Mouse (Mus musculus) intestine, embryonic 14.5 days (tissue): Measurements from ENCODE around the gene Irgm2. TPM values are rescaled to one million over a fixed set of nuclear protein-coding genes. Genes with fewer than 3 reads are reported as not detected.
"Not testable (repeated sequence)": the region's sequence is repeated elsewhere in the genome, so short reads cannot be mapped to it uniquely, and the experiment has no call there.

Experiments used
- ATAC-seq: fragments of 200-750 bp; cut with Nextera tagmentation; replicated peaks from 2 replicates; pipeline ENCODE4 v1.8.0; 2017; ENCODE audit warnings: low read depth, moderate number of reproducible peaks, moderate TSS enrichment, moderate library complexity; ENCODE audit not compliant: low FRiP score, low TSS enrichment
- DNase-seq: peaks from one replicate; pipeline ENCODE4 v3.0.0-alpha.2; 2018; ENCODE audit warnings: low spot score
- H3K27ac ChIP-seq: fragments of 300-500 bp; sonication (generic); 2 replicates; pipeline ENCODE4 v1.5.1; 2014; ENCODE audit warnings: low read depth, mild to moderate bottlenecking, control low read depth
- H3K27me3 ChIP-seq: fragments of 300-500 bp; sonication (generic); replicated peaks from 2 replicates; pipeline ENCODE4 v1.6.1; 2014; ENCODE audit warnings: low read length, control low read depth; ENCODE audit not compliant: control insufficient read depth, insufficient read depth
- H3K36me3 ChIP-seq: fragments of 300-500 bp; sonication (generic); 2 replicates; pipeline ENCODE4 v1.6.1; 2014; ENCODE audit warnings: low read length, control low read depth; ENCODE audit not compliant: control insufficient read depth, insufficient read depth
- H3K4me1 ChIP-seq: fragments of 300-500 bp; sonication (generic); replicated peaks from 2 replicates; pipeline ENCODE4 v1.6.1; 2014; ENCODE audit warnings: low read length, control low read depth, mixed read lengths; ENCODE audit not compliant: control insufficient read depth, insufficient read depth
- H3K4me2 ChIP-seq: fragments of 300-500 bp; sonication (generic); 2 replicates; pipeline ENCODE4 v1.6.1; 2014; ENCODE audit warnings: low read length
- H3K4me3 ChIP-seq: fragments of 300-500 bp; sonication (generic); 2 replicates; pipeline ENCODE4 v1.5.1; 2014; ENCODE audit warnings: low read depth, low read length, control low read depth, mixed read lengths
- H3K9ac ChIP-seq: fragments of 300-500 bp; sonication (generic); 2 replicates; pipeline ENCODE4 v1.6.1; 2014; ENCODE audit warnings: mild to moderate bottlenecking, low read length
- H3K9me3 ChIP-seq: fragments of 300-500 bp; sonication (generic); 2 replicates; pipeline ENCODE4 v1.6.1; 2016; ENCODE audit warnings: low read length, control low read depth; ENCODE audit not compliant: control insufficient read depth
- WGBS: fragments of 180-500 bp; shearing (Covaris S2); extraction: QIAGEN DNeasy Blood & Tissue Kit; methylation state at CpG from one replicate; pipeline ENCODE4 v1.1.7; 2014; 5-methylcytosine and 5-hydroxymethylcytosine counted together
- polyA plus RNA-seq: library from polyadenylated mRNA; unstranded; fragments of >200 nt; fragmentation: Nextera tagmentation; extraction: Ambion mirVana; gene quantifications from 2 replicates; pipeline ENCODE4 v1.2.1, GENCODE M21; 2014

The Irgm2 gene
- polyA plus RNA-seq, 1 experiment from 2014 or later = 6.2 TPM

DNA sequence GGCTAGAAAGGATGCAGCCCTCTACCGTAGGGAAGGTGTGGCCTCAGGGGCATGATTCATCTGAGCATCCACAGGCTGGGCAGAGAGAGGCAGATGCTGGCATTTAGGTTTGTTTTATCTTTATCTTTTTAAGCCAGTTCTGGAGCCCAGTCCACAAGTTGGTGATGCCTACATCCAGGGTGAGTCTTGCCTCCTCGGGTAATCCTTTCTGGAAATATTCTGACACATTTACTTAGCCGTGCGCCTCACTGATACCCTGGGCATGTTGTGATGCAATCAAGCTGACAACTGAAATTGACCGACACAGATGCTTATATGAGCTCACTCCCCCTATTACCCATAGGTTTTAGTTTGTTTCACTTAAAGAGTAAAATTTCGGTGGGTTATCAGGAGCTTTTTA is 17.4 kb downstream of the Irgm2 start:
- H3K27ac ChIP-seq = no peak overlapping the region
- no peaks in the 10 kb centered on the region for H3K27me3 ChIP-seq
- DNase-seq (no peak), ATAC-seq (no peak)
- WGBS = 51% methylated on average over 6 of the region's 6 CpGs
- H3K4me2 ChIP-seq = peak overlapping the region; percentile 59; the same call in 1 of the 2 replicates
- H3K9ac ChIP-seq = no peak overlapping the region
- no peak overlapping the region for H3K4me3 ChIP-seq
- H3K4me1 ChIP-seq = 0 out of 2 replicates have a peak, but pooled peaks cover 6% of the 10 kb centered on the region
- H3K36me3 ChIP-seq = no peaks in the 10 kb centered on the region
- no peaks in the 10 kb centered on the region for H3K9me3 ChIP-seq

DNA sequence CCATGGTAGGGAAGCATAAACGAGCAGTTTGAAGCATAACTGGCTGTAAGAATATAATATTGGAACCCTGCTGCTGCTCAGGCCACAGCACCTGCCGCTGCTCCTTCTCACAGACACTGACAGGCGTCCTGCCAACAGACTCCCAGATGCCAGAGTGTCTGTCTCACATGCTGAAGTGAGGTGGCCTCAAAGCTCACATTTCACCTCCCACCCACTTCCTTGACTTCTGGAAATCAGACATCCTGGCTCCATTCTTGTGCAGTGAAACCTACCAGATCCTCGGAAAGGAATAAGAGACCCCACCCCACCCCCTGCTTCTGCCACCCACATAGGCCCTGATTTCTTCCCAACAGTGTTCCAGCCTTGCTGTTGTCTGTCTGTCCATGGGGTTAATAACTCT is 24.3 kb downstream of the Irgm2 start:
- H3K27ac ChIP-seq = peak overlapping the region; percentile 47
- no peaks in the 10 kb centered on the region for H3K9me3 ChIP-seq
- no peaks in the 10 kb centered on the region for H3K27me3 ChIP-seq
- H3K36me3 ChIP-seq = no peaks in the 10 kb centered on the region
- H3K4me1 ChIP-seq = peaks cover 2% of the 10 kb centered on the region; the same call in 1 of the 2 replicates
- DNase-seq (no peak), ATAC-seq (no peak)
- WGBS = 23% methylated on average over 4 of the region's 4 CpGs
- no peak overlapping the region for H3K9ac ChIP-seq
- no peak overlapping the region for H3K4me2 ChIP-seq
- H3K4me3 ChIP-seq = no peak overlapping the region

DNA sequence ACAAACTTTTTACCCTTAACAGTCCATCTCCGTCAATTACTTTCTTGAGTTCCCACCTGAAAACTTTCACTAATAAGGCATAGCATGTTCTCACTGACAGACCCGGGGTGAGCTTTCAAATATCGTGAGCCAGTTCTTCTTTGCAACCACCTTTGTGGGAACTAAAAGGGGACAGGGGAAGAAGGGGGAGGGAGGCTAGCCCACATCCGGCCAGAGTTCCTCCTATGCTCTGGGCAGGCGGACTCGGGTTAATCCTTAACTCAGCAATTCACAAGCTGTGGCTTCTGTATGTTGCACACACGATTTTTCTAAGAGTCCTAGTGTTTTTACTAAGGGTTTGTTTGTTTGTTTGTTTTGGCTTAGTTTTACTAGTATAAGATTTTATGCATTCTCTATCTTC is 24.9 kb downstream of the Irgm2 start:
- Histone ChIP-seq H3K4me2 (no peak overlapping the region), H3K4me3 (no peak overlapping the region), H3K27me3 (no peaks in the 10 kb centered on the region), H3K4me1 (peaks cover 2% of the 10 kb centered on the region; the same call in 1 of the 2 replicates), H3K9ac (no peak overlapping the region), H3K36me3 (no peaks in the 10 kb centered on the region), H3K27ac (no peak overlapping the region), H3K9me3 (no peaks in the 10 kb centered on the region)
- 34% methylated on average over 7 of the region's 7 CpGs for WGBS
- no peak for ATAC-seq
- no peak for DNase-seq

DNA sequence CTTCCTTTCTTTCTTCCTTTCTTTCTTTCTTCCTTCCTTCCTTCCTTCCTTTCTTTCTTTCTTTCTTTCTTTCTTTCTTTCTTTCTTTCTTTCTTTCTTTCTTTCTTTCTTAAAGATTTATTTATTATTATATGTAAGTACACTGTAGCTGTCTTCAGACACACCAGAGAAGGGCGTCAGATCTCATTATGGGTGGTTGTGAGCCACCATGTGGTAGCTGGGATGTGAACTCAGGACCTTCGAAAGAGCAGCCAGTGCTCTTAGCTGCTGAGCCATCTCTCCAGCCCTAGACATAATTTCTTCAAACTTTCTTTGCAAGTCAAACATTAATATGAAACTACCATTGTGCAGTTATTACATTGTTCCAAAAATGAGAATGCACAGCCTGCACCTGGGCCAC is 25.5 kb downstream of the Irgm2 start:
- DNase-seq, H3K27ac ChIP-seq, H3K4me2 ChIP-seq, H3K4me3 ChIP-seq, H3K9me3 ChIP-seq, H3K36me3 ChIP-seq, H3K4me1 ChIP-seq, ATAC-seq, H3K9ac ChIP-seq, H3K27me3 ChIP-seq: not testable (repeated sequence)
- 64% methylated on average over 2 of the region's 2 CpGs for WGBS

DNA sequence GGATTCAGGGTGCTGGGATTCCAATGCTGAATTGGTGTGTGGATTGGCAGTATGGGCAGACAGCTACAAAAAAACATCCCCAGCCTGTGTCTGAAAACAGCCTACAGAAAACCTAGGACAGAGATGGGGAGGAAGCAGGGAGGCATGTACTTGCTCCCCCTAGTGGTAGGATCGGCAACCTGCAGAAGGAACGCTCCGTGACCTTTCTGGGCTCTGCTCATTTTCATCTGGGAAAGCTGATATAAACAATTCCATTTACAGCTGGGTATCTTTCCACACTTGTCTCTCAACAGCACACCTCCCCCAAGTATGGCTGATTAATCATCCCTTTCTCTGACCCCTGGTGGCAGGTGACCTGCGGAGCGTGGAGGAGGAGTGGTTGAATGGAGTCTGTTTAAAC is 26.2 kb downstream of the Irgm2 start:
- Histone ChIP-seq H3K27ac (peak overlapping the region; percentile 9; the same call in 1 of the 2 replicates), H3K9me3 (no peaks in the 10 kb centered on the region), H3K36me3 (no peaks in the 10 kb centered on the region), H3K4me1 (peaks cover 2% of the 10 kb centered on the region; the same call in 1 of the 2 replicates), H3K27me3 (no peaks in the 10 kb centered on the region), H3K9ac (no peak overlapping the region), H3K4me2 (no peak overlapping the region), H3K4me3 (no peak overlapping the region)
- ATAC-seq = peak; percentile 80
- WGBS = 2% methylated on average over 5 of the region's 5 CpGs
- DNase-seq = peak; percentile 93

DNA sequence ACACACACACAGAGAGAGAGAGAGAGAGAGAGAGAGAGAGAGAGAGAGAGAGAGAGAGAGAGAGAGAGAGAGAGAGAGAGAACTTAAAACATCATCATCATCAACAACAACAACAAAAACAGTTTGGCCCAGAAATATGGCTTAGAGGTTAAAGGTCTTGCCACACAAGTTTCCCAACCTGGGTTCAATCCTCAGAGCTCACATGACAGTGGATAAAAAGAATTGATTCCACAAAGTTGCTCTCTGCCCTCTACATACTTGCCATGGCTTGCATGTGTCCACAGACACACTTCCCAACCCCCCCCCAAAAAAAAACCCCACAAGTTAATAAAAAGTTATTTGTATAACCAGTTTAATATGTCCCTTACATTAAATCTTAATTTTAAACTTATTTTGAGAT is 27.0 kb downstream of the Irgm2 start:
- Histone ChIP-seq H3K27ac (no peak overlapping the region), H3K27me3 (no peaks in the 10 kb centered on the region), H3K4me1 (peaks cover 2% of the 10 kb centered on the region; the same call in 1 of the 2 replicates), H3K9ac (no peak overlapping the region), H3K4me3 (no peak overlapping the region), H3K36me3 (no peaks in the 10 kb centered on the region), H3K4me2 (no peak overlapping the region), H3K9me3 (no peaks in the 10 kb centered on the region)
- DNase-seq (no peak), ATAC-seq (no peak)

DNA sequence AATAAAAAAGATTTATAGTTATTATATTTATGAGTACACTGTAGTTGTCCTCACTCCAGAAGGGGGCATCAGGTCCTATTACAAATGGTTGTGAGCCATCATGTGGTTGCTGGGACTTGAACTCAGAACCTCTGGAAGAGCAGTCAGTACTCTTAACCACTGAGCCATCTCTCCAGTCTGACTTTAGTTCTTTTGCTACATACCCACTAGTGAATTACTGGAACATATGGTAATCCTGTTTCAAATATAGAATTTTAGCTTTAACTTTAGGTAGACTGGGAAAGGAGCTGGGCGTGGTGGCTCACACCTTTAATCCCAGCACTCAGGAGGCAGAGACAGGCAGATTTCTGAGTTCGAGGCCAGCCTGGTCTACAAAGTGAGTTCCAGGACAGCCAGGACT is 28.6 kb downstream of the Irgm2 start:
- not testable (repeated sequence) for H3K27me3 ChIP-seq, H3K4me2 ChIP-seq, H3K36me3 ChIP-seq, H3K9me3 ChIP-seq, ATAC-seq, H3K4me1 ChIP-seq, H3K4me3 ChIP-seq, DNase-seq, H3K9ac ChIP-seq, H3K27ac ChIP-seq
- WGBS = 94% methylated on average over 2 of the region's 2 CpGs

DNA sequence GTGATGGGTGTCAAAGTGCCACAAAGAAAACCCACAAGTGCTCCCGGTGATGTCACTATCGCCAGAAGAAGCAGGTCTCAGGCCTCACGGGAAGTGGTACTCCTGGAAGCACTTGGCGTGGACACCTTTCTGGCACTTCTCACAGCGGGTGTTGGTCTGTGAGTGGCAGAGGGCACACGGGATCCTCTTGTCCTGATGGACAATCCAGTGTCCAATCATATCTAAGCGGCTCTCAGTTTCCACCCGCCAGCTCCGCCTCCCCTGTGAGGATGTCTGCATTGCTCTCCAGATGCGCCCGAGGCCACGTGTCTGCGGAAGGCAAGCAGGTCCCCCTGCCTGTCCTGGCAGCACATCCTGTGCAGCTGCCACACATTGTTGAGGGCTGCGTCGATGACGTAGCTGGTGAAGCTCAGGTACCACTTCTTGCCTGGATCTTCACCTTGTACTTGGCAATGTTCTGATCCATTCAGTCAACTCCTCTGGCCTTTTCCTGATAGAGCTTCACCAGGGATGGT is 31.0 kb downstream of the Irgm2 start:
- DNase-seq (no peak), ATAC-seq (no peak)
- no peaks in the 10 kb centered on the region for H3K36me3 ChIP-seq
- no peak overlapping the region for H3K27ac ChIP-seq
- no peak overlapping the region for H3K9ac ChIP-seq
- no peak overlapping the region for H3K4me2 ChIP-seq
- no peaks in the 10 kb centered on the region for H3K27me3 ChIP-seq
- H3K9me3 ChIP-seq = no peaks in the 10 kb centered on the region
- no peaks in the 10 kb centered on the region for H3K4me1 ChIP-seq
- 56% methylated on average over 16 of the region's 16 CpGs for WGBS
- no peak overlapping the region for H3K4me3 ChIP-seq

DNA sequence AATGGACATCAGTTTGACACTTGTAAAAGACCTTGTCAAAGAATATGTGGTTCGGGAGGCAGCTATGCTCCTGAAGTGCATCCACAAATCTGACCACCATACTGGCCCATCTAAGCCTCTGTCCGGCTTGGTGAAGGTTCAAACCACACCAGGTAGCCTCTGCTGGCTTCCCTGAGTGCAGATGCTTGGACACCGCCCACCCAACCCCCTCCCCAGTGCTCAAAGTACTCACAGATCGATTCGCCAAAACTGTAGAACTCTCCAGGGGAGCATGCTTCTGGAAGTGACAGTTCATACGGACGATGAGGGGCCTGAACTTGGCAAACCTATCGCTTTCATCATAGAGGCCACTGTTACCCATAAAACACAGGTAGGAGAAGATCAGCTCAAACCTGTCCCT is 31.7 kb downstream of the Irgm2 start:
- Histone ChIP-seq H3K4me3 (no peak overlapping the region), H3K27ac (no peak overlapping the region), H3K27me3 (no peaks in the 10 kb centered on the region), H3K9ac (no peak overlapping the region), H3K4me1 (no peaks in the 10 kb centered on the region), H3K36me3 (no peaks in the 10 kb centered on the region), H3K4me2 (no peak overlapping the region), H3K9me3 (no peaks in the 10 kb centered on the region)
- no peak for ATAC-seq
- WGBS = 85% methylated on average over 8 of the region's 8 CpGs
- DNase-seq = no peak
